Comparison of ENCODE assay signal across 14 mouse cellular contexts in the genomic region with DNA sequence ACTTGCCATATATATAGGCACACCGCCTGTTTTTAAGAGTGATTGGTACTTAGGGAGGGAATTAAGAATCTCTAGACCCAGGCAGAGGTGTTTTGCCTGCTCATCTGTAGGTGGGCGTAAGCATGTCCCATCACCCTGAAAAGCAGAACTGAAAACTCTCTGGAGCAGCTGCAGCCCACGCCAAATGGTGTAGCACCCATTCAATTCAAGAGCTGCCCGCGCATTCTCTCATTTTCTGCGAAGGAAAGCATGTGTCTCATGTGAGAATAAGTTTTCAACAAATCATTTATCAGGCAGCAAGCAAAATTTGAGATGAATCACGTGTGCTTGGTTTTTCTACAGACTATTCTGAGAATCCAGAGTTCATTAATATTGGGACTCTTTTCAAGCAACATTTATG.
DNase-seq lines count a peak whose midpoint lies in the region; ATAC-seq and TF ChIP-seq lines count a peak whose summit lies in the region.
"Had no signal": no experiment of that assay in that cellular context is flagged by ENCODE, and none has a peak within 500 bp of the region (broad histone marks: within the 10 kb centered on the region; RNA-seq: fewer than 3 reads in every experiment).

No protein-coding gene starts in this region.

- no peaks in the 10 kb centered on the region for H3K9me3 ChIP-seq in forebrain, postnatal 0 days (ENCODE audit: low read length)
- no peaks in the 10 kb centered on the region for H3K9me3 ChIP-seq in forebrain, embryonic 10.5 days
- no peaks in the 10 kb centered on the region for H3K9me3 ChIP-seq in midbrain, embryonic 15.5 days
- H3K9me3 ChIP-seq in midbrain, embryonic 14.5 days (ENCODE audit: control insufficient read depth, low read length) = no peaks in the 10 kb centered on the region

- DNase-seq in forebrain, postnatal 0 days = no peak
- no peak for DNase-seq in forebrain, embryonic 10.5 days (ENCODE audit: extremely low spot score, low spot score)
- no peak for DNase-seq in midbrain, embryonic 14.5 days
- DNase-seq in spleen, postnatal 4 days (ENCODE audit: low spot score in 2 of 2) = peak; percentile 34 to 67
- no peak for DNase-seq in ovary, postnatal 10 days (ENCODE audit: low spot score)
- no peak for DNase-seq in heart, postnatal 4 days
- DNase-seq: adrenal gland, adult 8-10 months; cerebellum, adult 18-20 months; heart, postnatal 36 days; kidney, adult 8-10 months; thymus, postnatal 25 days had no signal

- H3K36me3 ChIP-seq in forebrain, postnatal 0 days (ENCODE audit: insufficient read depth) = no peaks in the 10 kb centered on the region
- peaks cover 62% of the 10 kb centered on the region for H3K36me3 ChIP-seq in forebrain, embryonic 10.5 days (replicated peaks)
- H3K36me3 ChIP-seq in midbrain, embryonic 15.5 days (replicated peaks) = no peaks in the 10 kb centered on the region
- H3K36me3 ChIP-seq in midbrain, embryonic 14.5 days (ENCODE audit: control insufficient read depth, insufficient read depth, low read length) = peaks cover 5% of the 10 kb centered on the region

- H3K9ac ChIP-seq in forebrain, postnatal 0 days = no peak overlapping the region
- H3K9ac ChIP-seq in midbrain, embryonic 15.5 days = no peak overlapping the region
- H3K9ac ChIP-seq in midbrain, embryonic 14.5 days (replicated peaks; ENCODE audit: low read length) = no peak overlapping the region

- H3K4me1 ChIP-seq in forebrain, postnatal 0 days (ENCODE audit: insufficient read depth) = peaks cover 11% of the 10 kb centered on the region; the same call in 1 of the 2 replicates
- H3K4me1 ChIP-seq in forebrain, embryonic 10.5 days = peaks cover 31% of the 10 kb centered on the region
- H3K4me1 ChIP-seq in midbrain, embryonic 15.5 days = peaks cover 29% of the 10 kb centered on the region
- H3K4me1 ChIP-seq in midbrain, embryonic 14.5 days (ENCODE audit: control insufficient read depth, insufficient read depth, low read length) = peaks cover 27% of the 10 kb centered on the region

- peak overlapping the region; percentile 45; the same call in 1 of the 2 replicates for H3K27ac ChIP-seq in forebrain, postnatal 0 days (ENCODE audit: low read depth, low read length)
- no peak overlapping the region for H3K27ac ChIP-seq in forebrain, embryonic 10.5 days
- peak overlapping the region; percentile 21; the same call in 1 of the 2 replicates for H3K27ac ChIP-seq in midbrain, embryonic 15.5 days
- H3K27ac ChIP-seq in midbrain, embryonic 14.5 days (replicated peaks; ENCODE audit: low read depth, low read length) = no peak overlapping the region

- H3K4me3 ChIP-seq in forebrain, postnatal 0 days (ENCODE audit: low read depth, low read length) = no peak overlapping the region
- no peak overlapping the region for H3K4me3 ChIP-seq in forebrain, embryonic 10.5 days
- H3K4me3 ChIP-seq in midbrain, embryonic 15.5 days = no peak overlapping the region
- H3K4me3 ChIP-seq in midbrain, embryonic 14.5 days (replicated peaks; ENCODE audit: low read depth, low read length) = no peak overlapping the region
- H3K4me3 ChIP-seq: erythroblast, embryonic 14.5 days had no signal

- no peaks in the 10 kb centered on the region for H3K27me3 ChIP-seq in forebrain, postnatal 0 days (ENCODE audit: insufficient read depth, low read length)
- no peaks in the 10 kb centered on the region for H3K27me3 ChIP-seq in forebrain, embryonic 10.5 days (ENCODE audit: poor library complexity, severe bottlenecking)
- no peaks in the 10 kb centered on the region for H3K27me3 ChIP-seq in midbrain, embryonic 15.5 days (replicated peaks)
- no peaks in the 10 kb centered on the region for H3K27me3 ChIP-seq in midbrain, embryonic 14.5 days (ENCODE audit: control insufficient read depth, insufficient read depth, low read length)

- WGBS in forebrain, postnatal 0 days = 66% methylated on average over 7 of the region's 7 CpGs
- 89% methylated on average over 7 of the region's 7 CpGs for WGBS in forebrain, embryonic 10.5 days
- 82% methylated on average over 7 of the region's 7 CpGs for WGBS in midbrain, embryonic 15.5 days
- WGBS in midbrain, embryonic 14.5 days = 86% methylated on average over 7 of the region's 7 CpGs

- no peak for TF ChIP-seq CTCF in forebrain, postnatal 0 days (IDR thresholded peaks at IDR 0.05; ENCODE audit: low read depth)

- no peak for ATAC-seq in forebrain, postnatal 0 days
- ATAC-seq in midbrain, embryonic 15.5 days (replicated peaks) = no peak
- no peak for ATAC-seq in midbrain, embryonic 14.5 days (ENCODE audit: low FRiP score, low TSS enrichment)
- ATAC-seq in megakaryocyte, adult 5-6 weeks (ENCODE audit: poor library complexity, severe bottlenecking) = peak; percentile 68

- no peak overlapping the region for H3K4me2 ChIP-seq in forebrain, postnatal 0 days (ENCODE audit: low read depth)
- H3K4me2 ChIP-seq in midbrain, embryonic 15.5 days = no peak overlapping the region
- H3K4me2 ChIP-seq in midbrain, embryonic 14.5 days (ENCODE audit: low read length) = no peak overlapping the region

Comparison
In these comparisons a context has a peak if more than half of its experiments do, and no peak if none do; other contexts are left out.
1. H3K27ac ChIP-seq: peak in forebrain, postnatal 0 days (single experiment) and midbrain, embryonic 15.5 days (single experiment); none in forebrain, embryonic 10.5 days (single experiment) and midbrain, embryonic 14.5 days (single experiment).
2. DNase-seq: peak in spleen, postnatal 4 days (2 of 2); none in forebrain, postnatal 0 days (single experiment), forebrain, embryonic 10.5 days (single experiment), midbrain, embryonic 14.5 days (single experiment), ovary, postnatal 10 days (single experiment) and heart, postnatal 4 days (single experiment).